Mouse (Mus musculus): Measurements from ENCODE around the gene Gadd45gip1.

Gene Gadd45gip1

GRCm38 (mm10) chr8:84789855-84790486 lies 41.4 kb upstream of the Gadd45gip1 start:
- no peaks in the 10 kb centered on the region for H3K27me3 ChIP-seq (ENCODE audit: control insufficient read depth, insufficient read depth, low read length, poor library complexity, severe bottlenecking)
- H3K36me3 ChIP-seq (ENCODE audit: control insufficient read depth, insufficient read depth, low read length, poor library complexity, severe bottlenecking), result no peaks in the 10 kb centered on the region
- no peak for DNase-seq (ENCODE audit: low read depth, low spot score)

GRCm38 (mm10) chr8:84790537-84790936 lies 40.8 kb upstream of the Gadd45gip1 start:
- DNase-seq (ENCODE audit: low read depth, low spot score), result no peak
- Histone ChIP-seq H3K36me3 (ENCODE audit: control insufficient read depth, insufficient read depth, low read length, poor library complexity, severe bottlenecking) (no peaks in the 10 kb centered on the region), H3K27me3 (ENCODE audit: control insufficient read depth, insufficient read depth, low read length, poor library complexity, severe bottlenecking) (no peaks in the 10 kb centered on the region)

DNA sequence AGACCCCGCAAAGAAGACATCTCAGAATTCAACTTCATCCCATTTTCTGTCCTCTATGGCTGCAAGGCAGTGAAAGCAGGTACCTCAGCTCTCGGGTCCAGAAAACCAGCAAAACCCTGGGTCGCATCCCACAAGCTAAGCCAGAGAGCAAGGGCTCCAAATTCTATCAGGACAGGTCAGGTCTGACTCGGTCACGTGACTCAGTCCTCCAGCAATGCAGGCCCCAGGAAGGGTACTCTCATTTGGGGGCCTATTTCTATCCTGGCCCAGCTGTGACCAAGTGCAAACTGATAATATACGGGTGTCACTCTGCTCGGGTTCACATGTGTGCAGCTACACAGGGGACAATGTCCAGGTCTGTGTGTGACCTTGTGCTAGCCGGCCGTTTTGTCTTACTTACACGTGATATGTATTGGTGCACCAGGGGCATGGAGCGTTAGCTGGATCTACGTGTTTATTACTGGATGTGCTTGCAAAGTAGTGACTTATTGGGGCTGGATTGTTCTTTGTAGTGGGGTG lies 38.8 kb upstream of the Gadd45gip1 start:
- no peak for DNase-seq (ENCODE audit: low read depth, low spot score)
- Histone ChIP-seq H3K36me3 (ENCODE audit: control insufficient read depth, insufficient read depth, low read length, poor library complexity, severe bottlenecking) (no peaks in the 10 kb centered on the region), H3K27me3 (ENCODE audit: control insufficient read depth, insufficient read depth, low read length, poor library complexity, severe bottlenecking) (no peaks in the 10 kb centered on the region)

DNA sequence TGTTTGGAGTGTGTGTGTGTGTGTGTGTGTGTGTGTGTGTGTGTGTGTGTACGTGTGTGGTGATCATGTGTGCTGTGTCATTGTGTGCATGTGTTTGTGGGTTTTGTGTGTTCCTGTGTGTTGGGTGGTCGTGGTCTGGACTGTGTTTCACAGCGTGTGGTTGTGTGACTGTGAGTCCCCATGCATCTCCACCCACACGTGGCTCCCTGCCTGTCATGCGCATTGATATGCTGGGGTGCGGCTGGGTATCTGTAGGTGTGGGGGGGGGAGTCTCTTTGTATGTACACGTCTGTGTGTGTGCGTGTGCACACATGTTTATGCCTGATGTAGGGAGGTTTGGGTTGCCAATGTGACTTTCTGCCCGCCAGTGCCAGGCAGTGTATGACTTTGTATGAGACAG lies 38.2 kb upstream of the Gadd45gip1 start:
- no peaks in the 10 kb centered on the region for H3K36me3 ChIP-seq (ENCODE audit: control insufficient read depth, insufficient read depth, low read length, poor library complexity, severe bottlenecking)
- H3K27me3 ChIP-seq (ENCODE audit: control insufficient read depth, insufficient read depth, low read length, poor library complexity, severe bottlenecking), result no peaks in the 10 kb centered on the region
- DNase-seq (ENCODE audit: low read depth, low spot score), result no peak

DNA sequence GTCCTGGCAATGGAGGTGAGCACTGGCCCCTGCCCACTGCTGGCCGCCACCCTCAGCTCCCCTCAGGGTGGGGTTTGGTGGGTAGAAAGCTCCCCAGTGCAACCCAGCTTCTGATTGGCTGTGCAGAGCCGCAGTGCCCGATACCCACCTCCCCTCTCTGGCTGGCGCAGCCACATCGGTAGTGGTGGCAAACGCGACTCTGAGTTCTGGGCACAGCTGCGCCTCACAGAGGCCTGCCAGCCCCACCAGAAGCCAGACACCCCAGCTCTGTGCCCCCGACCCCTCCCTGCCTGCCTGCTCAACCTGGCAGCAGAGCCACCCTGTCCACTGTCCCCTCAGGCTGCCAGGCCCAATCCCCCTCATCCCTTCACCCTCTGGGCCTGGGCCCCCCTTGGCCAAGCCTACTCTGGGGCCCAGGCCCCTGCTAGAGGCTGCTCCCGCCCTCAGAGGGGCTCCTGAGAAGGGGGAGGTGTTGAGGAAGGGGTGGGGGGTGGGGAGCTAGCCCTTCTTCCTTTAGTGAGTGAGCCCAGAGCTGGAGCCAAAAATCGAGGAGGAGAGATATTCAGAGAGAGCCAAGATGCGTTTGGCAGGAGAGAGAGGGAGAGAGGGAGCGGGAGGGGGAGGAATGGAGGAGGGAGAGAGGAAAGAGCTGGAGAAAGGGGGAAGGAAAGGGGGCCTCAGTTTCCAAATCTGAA lies 37.4 kb upstream of the Gadd45gip1 start:
- Histone ChIP-seq H3K36me3 (ENCODE audit: control insufficient read depth, insufficient read depth, low read length, poor library complexity, severe bottlenecking) (no peaks in the 10 kb centered on the region), H3K27me3 (ENCODE audit: control insufficient read depth, insufficient read depth, low read length, poor library complexity, severe bottlenecking) (no peaks in the 10 kb centered on the region)
- no peak for DNase-seq (ENCODE audit: low read depth, low spot score)

- Histone ChIP-seq H3K27me3 (ENCODE audit: control insufficient read depth, insufficient read depth, low read length, poor library complexity, severe bottlenecking) (no peaks in the 10 kb centered on the region), H3K36me3 (ENCODE audit: control insufficient read depth, insufficient read depth, low read length, poor library complexity, severe bottlenecking) (no peaks in the 10 kb centered on the region)
- no peak for DNase-seq (ENCODE audit: low read depth, low spot score)
Observed at GRCm38 (mm10) chr8:84794486-84794885, 36.8 kb upstream of the Gadd45gip1 start.

GRCm38 (mm10) chr8:84797256-84797797 lies 34.0 kb upstream of the Gadd45gip1 start:
- DNase-seq (ENCODE audit: low read depth, low spot score), result no peak
- H3K27me3 ChIP-seq (ENCODE audit: control insufficient read depth, insufficient read depth, low read length, poor library complexity, severe bottlenecking), result no peaks in the 10 kb centered on the region
- no peaks in the 10 kb centered on the region for H3K36me3 ChIP-seq (ENCODE audit: control insufficient read depth, insufficient read depth, low read length, poor library complexity, severe bottlenecking)

DNA sequence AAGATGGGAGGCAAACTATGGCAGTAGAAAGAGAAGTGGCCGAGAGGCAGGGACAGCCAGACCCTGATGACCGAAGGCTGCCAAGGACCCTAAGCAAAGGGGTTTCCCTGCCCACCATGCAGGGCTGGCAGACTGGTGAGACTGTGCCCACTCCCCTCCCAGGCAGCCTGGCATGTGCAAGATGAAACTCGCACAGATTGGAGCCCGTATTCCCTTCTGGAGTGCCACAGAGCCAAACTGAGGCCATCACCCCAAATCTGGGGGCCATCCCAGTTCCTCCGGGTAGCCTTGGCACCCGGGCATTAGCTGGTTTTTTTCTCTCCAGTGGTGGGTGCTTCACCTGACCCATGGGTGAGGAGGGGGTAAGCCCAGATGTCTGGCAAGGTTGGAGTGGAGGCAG lies 33.4 kb upstream of the Gadd45gip1 start:
- DNase-seq (ENCODE audit: low read depth, low spot score), result no peak
- Histone ChIP-seq H3K36me3 (ENCODE audit: control insufficient read depth, insufficient read depth, low read length, poor library complexity, severe bottlenecking) (no peaks in the 10 kb centered on the region), H3K27me3 (ENCODE audit: control insufficient read depth, insufficient read depth, low read length, poor library complexity, severe bottlenecking) (no peaks in the 10 kb centered on the region)

DNA sequence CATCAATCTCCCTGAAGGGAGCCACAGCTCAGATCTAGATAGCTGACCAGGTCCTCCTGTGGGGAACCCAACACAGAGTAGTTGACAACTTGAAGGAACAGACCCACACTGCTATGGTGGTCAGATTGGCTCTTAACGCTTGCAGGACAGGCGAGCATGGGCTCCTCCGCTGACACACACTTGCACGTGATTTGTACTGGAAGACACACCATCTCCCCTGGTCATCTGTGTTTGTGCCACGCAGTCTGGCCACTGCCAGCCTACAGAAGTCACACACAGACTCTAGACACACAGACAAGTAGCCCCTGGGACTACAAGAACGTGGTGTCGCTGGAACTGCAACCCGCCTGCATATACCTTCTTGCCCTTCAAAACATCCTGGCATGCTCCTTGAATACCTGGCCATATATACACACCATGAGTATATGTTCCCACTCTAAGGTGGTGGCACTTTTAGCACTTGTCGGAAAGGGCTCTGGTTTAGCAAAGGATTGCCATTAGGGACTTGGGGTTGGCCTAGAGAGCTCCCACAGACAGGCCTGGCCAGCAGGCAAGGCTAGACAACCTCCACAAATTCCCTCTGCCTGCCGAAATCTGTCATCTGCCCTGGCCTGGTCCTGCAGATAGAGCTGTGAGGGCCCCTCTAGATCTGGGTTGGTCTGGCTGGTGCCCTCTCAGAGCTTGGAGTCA lies 32.7 kb upstream of the Gadd45gip1 start:
- DNase-seq (ENCODE audit: low read depth, low spot score), result no peak
- H3K27me3 ChIP-seq (ENCODE audit: control insufficient read depth, insufficient read depth, low read length, poor library complexity, severe bottlenecking), result no peaks in the 10 kb centered on the region

GRCm38 (mm10) chr8:84799136-84799931 lies 32.0 kb upstream of the Gadd45gip1 start:
- peak; percentile 31 for DNase-seq (ENCODE audit: low read depth, low spot score)
- no peaks in the 10 kb centered on the region for H3K27me3 ChIP-seq (ENCODE audit: control insufficient read depth, insufficient read depth, low read length, poor library complexity, severe bottlenecking)
- no peaks in the 10 kb centered on the region for H3K36me3 ChIP-seq (ENCODE audit: control insufficient read depth, insufficient read depth, low read length, poor library complexity, severe bottlenecking)

More for the DNA sequence above, 32.7 kb upstream of the Gadd45gip1 start:
- H3K36me3 ChIP-seq (ENCODE audit: control insufficient read depth, insufficient read depth, low read length, poor library complexity, severe bottlenecking), result no peaks in the 10 kb centered on the region

GRCm38 (mm10) chr8:84799999-84800831 lies 31.1 kb upstream of the Gadd45gip1 start, which contains the start of gene Nfix:
Gene Nfix (minus strand): TSS chr8:84800344.
- no peaks in the 10 kb centered on the region for H3K27me3 ChIP-seq (ENCODE audit: control insufficient read depth, insufficient read depth, low read length, poor library complexity, severe bottlenecking)
- H3K36me3 ChIP-seq (ENCODE audit: control insufficient read depth, insufficient read depth, low read length, poor library complexity, severe bottlenecking), result no peaks in the 10 kb centered on the region
- DNase-seq (ENCODE audit: low read depth, low spot score), result peak; percentile 59

GRCm38 (mm10) chr8:84806031-84806430 lies 25.3 kb upstream of the Gadd45gip1 start:
- Histone ChIP-seq H3K36me3 (ENCODE audit: control insufficient read depth, insufficient read depth, low read length, poor library complexity, severe bottlenecking) (no peaks in the 10 kb centered on the region), H3K27me3 (ENCODE audit: control insufficient read depth, insufficient read depth, low read length, poor library complexity, severe bottlenecking) (no peaks in the 10 kb centered on the region)
- no peak for DNase-seq (ENCODE audit: low read depth, low spot score)

- Histone ChIP-seq H3K27me3 (ENCODE audit: control insufficient read depth, insufficient read depth, low read length, poor library complexity, severe bottlenecking) (no peaks in the 10 kb centered on the region), H3K36me3 (ENCODE audit: control insufficient read depth, insufficient read depth, low read length, poor library complexity, severe bottlenecking) (no peaks in the 10 kb centered on the region)
- no peak for DNase-seq (ENCODE audit: low read depth, low spot score)
Observed at GRCm38 (mm10) chr8:84809109-84809940, 22.0 kb upstream of the Gadd45gip1 start.
